Mouse (Mus musculus) heart, adult 2 months (tissue): ENCODE results near the gene Olfr1360.
"Not testable (repeated sequence)": the region's sequence is repeated elsewhere in the genome, so short reads cannot be mapped to it uniquely, and the experiment has no call there.

ENCODE experiments used
- CTCF ChIP-seq: fragments of 200-600 bp; IDR thresholded peaks from 2 replicates; pipeline ENCODE4 v1.8.1; 2022; ENCODE audit warnings: antibody characterized with exemption, mild to moderate bottlenecking, moderate library complexity
- EP300 ChIP-seq: fragments of 200-500 bp; IDR thresholded peaks from 2 replicates; pipeline ENCODE4 v1.6.1; 2011; ENCODE audit warnings: low read depth, low read length, control low read depth; ENCODE audit not compliant: insufficient read depth
- POLR2A ChIP-seq: fragments of 200-500 bp; IDR thresholded peaks from 2 replicates; pipeline ENCODE4 v1.6.1; 2011; ENCODE audit warnings: mild to moderate bottlenecking, low read depth, low read length, control low read depth; ENCODE audit not compliant: insufficient read depth

- TF ChIP-seq EP300, POLR2A, CTCF: not testable (repeated sequence)
Observed at GRCm38 (mm10) chr13:21716540-21717391, 39.6 kb upstream of the Olfr1360 start.
